Mouse (Mus musculus) cortical plate, adult 2 months (tissue): ENCODE data around the gene Cd55b. TPM values are rescaled to one million over a fixed set of nuclear protein-coding genes. Genes with fewer than 3 reads are reported as not detected.
A peak's percentile ranks its signal among the peaks of the same experiment; 100 is the strongest.

Experiments
- H3K27ac ChIP-seq: fragments of 200-500 bp; 2 replicates; pipeline ENCODE4 v1.5.1; 2012; ENCODE audit warnings: low read length, control low read depth, inconsistent platforms; ENCODE audit not compliant: insufficient read depth
- H3K4me1 ChIP-seq: fragments of 200-500 bp; 2 replicates; pipeline ENCODE4 v1.6.1; 2011; ENCODE audit warnings: low read length; ENCODE audit not compliant: control insufficient read depth, insufficient read depth
- H3K4me3 ChIP-seq: fragments of 200-500 bp; 2 replicates; pipeline ENCODE4 v1.5.1; 2011; ENCODE audit warnings: mild to moderate bottlenecking, low read length, control low read depth; ENCODE audit not compliant: insufficient read depth
- CTCF ChIP-seq: fragments of 200-500 bp; IDR thresholded peaks from 2 replicates; pipeline ENCODE4 v1.5.1; 2011; ENCODE audit warnings: mild to moderate bottlenecking, control low read depth, low read length; ENCODE audit not compliant: insufficient read depth; ENCODE audit errors: extremely low read depth
- POLR2A ChIP-seq: fragments of 200-500 bp; IDR thresholded peaks from 2 replicates; pipeline ENCODE4 v1.6.1; 2011; ENCODE audit warnings: mild to moderate bottlenecking, low read length, control low read depth; ENCODE audit not compliant: insufficient read depth; ENCODE audit errors: extremely low read depth
- polyA plus RNA-seq: library from polyadenylated mRNA; depleted of rRNA; stranded (reverse); fragments of >200 nt; gene quantifications from 2 replicates; pipeline ENCODE4 v1.2.3, GENCODE M21; 2012; rRNA removed

The Cd55b gene
- polyA plus RNA-seq, 1 experiment: not detected

GRCm38 (mm10) chr1:130377726-130378429, 44.9 kb downstream of the Cd55b start:
- no peak overlapping the region for H3K4me3 ChIP-seq
- H3K27ac ChIP-seq: no peak overlapping the region
- H3K4me1 ChIP-seq: no peaks in the 10 kb centered on the region
- TF ChIP-seq CTCF: no peak
- TF ChIP-seq POLR2A: no peak

GRCm38 (mm10) chr1:130374173-130374785, 48.5 kb downstream of the Cd55b start:
- TF ChIP-seq CTCF: no peak
- TF ChIP-seq POLR2A: no peak
- Histone ChIP-seq H3K4me1 (no peaks in the 10 kb centered on the region), H3K27ac (no peak overlapping the region), H3K4me3 (no peak overlapping the region)

GRCm38 (mm10) chr1:130373398-130374083, 49.3 kb downstream of the Cd55b start:
- Histone ChIP-seq H3K27ac (no peak overlapping the region), H3K4me3 (no peak overlapping the region), H3K4me1 (no peaks in the 10 kb centered on the region)
- TF ChIP-seq POLR2A (no peak), CTCF (no peak)

DNA sequence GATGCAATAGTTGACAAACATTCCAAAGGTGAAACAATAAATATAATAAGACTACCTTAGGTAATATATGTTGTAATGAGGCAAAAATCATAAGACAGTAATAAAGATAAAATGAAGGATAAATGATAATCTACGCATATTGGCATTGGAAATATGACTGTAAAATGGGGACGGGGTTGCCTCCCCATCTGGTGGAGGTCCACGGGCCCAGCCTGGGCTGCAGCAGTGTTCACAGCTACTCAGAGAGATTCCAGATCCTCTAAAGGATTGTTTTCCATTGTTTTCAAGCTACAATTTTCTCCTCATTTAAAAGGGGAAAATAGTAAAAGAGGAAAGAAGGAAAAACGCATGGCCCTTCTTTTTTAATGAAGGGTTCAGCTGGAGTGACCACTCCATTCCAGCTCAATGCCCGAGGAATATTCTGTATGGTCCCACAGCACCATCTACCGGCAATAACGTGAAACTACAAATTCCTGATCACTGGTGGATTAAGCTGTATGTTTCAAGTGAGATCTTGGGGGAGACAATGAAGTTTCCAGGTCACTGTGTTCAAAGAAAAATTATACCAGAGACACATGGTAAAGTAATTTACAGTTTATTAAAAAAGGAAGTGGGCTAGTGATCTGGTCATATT, 50.8 kb downstream of the Cd55b start:
- TF ChIP-seq POLR2A (no peak), CTCF (peak; percentile 74)

DNA sequence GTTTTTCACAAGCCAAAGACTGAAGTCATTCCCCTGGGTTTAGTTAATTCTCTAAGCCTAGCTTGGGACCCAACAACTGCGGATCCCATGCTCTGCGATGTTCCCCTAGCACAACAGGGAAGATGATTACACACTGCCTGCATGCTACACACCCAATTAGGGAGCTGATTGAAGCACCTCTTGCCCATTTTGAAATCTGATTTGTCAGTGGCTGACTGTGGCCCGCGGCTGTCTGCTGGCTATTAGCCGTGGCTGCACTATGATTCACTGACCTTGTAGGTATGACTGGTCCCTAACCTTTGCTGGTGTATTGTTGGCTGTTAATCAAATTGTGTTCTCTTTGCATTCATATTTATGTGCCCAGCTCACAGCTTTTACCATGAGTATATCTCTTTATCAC, 51.5 kb downstream of the Cd55b start:
- Histone ChIP-seq H3K27ac (no peak overlapping the region), H3K4me3 (no peak overlapping the region), H3K4me1 (no peaks in the 10 kb centered on the region)
- no peak for TF ChIP-seq POLR2A
- TF ChIP-seq CTCF: no peak

More for the DNA sequence above, 50.8 kb downstream of the Cd55b start:
- no peak overlapping the region for H3K27ac ChIP-seq
- no peaks in the 10 kb centered on the region for H3K4me1 ChIP-seq
- H3K4me3 ChIP-seq: no peak overlapping the region

DNA sequence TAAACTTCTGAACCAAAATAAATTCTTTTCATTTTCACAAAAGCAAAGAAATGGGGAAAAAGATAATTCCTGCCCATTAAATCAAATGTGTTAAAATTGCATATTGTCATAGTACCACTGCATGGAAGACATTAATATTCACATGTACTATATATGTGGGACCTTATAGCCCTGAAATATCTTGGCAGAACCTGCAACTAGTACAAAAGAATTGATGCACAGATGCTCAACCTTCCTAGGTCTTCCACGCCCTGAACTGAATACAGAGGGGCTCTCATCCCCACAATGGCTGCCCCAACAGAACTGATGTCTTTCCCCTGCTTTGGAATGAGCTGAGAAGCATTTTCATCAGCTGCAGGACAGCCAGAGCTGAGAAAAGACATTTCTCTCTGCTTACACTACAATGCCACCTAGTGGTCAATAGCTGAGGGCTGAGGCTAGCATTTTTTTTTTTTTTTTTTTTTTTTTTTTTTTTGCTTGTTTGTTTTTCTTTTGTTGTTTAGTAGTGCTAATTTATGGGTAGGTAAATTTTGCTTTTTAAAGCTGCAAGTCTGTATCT, 72.7 kb downstream of the Cd55b start:
- H3K4me3 ChIP-seq: no peak overlapping the region
- TF ChIP-seq CTCF (peak; percentile 61), POLR2A (no peak)
- H3K27ac ChIP-seq: no peak overlapping the region
- no peaks in the 10 kb centered on the region for H3K4me1 ChIP-seq

DNA sequence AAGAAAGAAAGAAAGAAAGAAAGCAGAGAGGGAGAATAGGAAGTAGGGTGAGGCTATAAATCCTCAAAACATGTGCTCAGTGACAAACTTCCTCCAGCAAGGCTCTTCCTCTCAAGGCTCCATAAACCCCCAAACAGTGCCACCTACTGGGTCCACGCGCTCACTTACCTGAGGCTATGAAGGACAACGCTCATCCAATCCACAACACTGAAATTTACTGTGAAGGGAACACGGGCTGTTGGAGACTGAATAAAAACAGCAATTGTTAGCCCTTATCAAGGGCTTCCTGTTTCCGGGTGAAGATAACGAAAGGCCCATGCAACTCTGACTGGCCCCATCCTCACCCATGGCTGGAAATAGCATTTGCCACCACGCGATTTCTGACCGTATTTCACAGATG, 80.4 kb downstream of the Cd55b start:
- TF ChIP-seq CTCF (0 out of 2 replicates have a peak, but pooled peaks have one; percentile 5), POLR2A (no peak)
- Histone ChIP-seq H3K4me1 (no peaks in the 10 kb centered on the region), H3K27ac (no peak overlapping the region), H3K4me3 (no peak overlapping the region)

Other genes with a start within 250 kb of the Cd55b start
- gene Cd55, start 39.7 kb upstream of the Cd55b start, polyA plus RNA-seq: 4.0 and 4.7 TPM in 2 replicates
- not detected in 2 replicates for gene Zp3r, start 206.6 kb upstream of the Cd55b start, polyA plus RNA-seq
- 0.06 TPM in 1 of 2 replicates, not detected in the other for gene C4bp, start 238.6 kb upstream of the Cd55b start, polyA plus RNA-seq